Mouse (Mus musculus): ENCODE results near the gene Ctns. TPM values are rescaled to one million over a fixed set of nuclear protein-coding genes. Genes with fewer than 3 reads are reported as not detected.

Gene Ctns
- polyA plus RNA-seq (2015; fragmentation: Illumina TruSeq; extraction: RNeasy Lipid Tissue Mini Kit (QIAGEN cat#74804); ENCODE audit: low read depth, low replicate concordance): 14.1 TPM

GRCm38 (mm10) chr11:73198603-73199229 is at the start of gene Ctns:
Gene Ctns (minus strand): TSS chr11:73199042.

DNA sequence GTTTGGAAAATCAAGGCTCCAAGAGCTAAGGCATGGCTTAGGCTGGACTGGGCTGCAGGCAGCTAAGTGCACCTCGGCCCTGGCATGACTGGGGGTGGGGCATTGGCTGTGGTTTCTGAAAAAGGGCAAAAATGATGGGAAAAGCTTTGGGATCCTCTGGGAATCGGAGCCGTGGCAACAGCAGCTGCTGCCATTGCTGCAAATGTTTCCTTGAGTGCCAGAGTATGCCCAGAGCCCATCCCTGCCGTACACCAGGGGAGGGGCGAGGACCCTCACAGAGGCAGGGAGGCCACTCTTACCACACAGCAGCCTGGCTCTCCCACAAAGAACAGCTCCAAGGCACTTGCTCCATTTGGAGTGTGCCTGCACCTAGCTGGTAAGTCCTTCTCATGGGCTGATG is 35.1 kb upstream of the Ctns start, which contains the start of gene Trpv1:
Gene Trpv1, plus strand, starts transcription at position 301 of the 400 bp plus-strand sequence.

GRCm38 (mm10) chr11:73199230-73199712 is 429 bp upstream of the Ctns start, which contains the start of gene Shpk:
Gene Shpk (plus strand): TSS chr11:73199460.

DNA sequence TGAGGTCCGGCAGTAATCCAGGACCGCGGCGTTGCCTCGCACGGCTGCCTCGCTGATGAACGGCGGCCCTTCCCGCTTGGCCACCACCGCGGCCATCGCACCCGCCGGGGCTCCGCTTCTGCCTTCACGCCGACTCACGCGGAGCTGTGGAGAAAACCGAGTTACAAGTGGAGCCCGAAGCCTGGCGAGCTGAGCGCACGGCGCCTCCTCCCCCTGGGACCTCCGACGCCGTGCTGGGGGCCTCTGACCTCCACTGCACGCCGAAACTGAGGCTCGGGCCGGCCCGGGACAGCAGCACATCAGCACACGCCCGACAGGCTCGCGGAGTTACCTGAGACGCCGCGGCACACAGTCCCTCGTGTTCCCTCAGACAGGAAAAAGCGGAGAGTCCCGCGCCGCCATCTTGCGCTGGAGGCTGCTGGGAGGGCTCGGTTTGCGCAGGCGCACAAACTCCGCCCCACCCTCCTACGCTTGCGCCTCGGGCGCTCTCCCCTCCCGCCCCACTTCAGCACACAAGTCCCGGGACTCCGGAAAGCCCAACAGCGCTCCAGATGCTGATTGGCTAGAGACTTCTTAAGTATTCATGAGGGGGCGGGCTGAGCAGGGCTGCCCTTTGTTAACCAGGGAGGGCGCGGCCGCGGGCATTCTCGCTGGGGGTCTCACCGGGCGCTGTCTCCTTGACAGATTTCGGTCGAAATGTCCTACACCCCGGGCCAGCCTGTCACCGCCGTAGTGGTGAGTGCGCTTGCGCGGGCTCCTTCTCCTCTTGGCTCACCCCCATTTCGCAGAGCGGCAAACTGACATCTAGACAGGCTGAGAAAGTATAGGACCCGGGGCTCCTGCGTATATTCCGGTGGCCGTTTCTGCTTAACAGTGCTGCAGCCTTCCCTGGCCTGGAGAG is 22.0 kb downstream of the Ctns start, which contains the start of the genes Emc6 and Tax1bp3:
Gene Emc6, minus strand, starts transcription at position 430 of the 901 bp plus-strand sequence.
Gene Tax1bp3, plus strand, starts transcription at position 476 of the 901 bp plus-strand sequence.

DNA sequence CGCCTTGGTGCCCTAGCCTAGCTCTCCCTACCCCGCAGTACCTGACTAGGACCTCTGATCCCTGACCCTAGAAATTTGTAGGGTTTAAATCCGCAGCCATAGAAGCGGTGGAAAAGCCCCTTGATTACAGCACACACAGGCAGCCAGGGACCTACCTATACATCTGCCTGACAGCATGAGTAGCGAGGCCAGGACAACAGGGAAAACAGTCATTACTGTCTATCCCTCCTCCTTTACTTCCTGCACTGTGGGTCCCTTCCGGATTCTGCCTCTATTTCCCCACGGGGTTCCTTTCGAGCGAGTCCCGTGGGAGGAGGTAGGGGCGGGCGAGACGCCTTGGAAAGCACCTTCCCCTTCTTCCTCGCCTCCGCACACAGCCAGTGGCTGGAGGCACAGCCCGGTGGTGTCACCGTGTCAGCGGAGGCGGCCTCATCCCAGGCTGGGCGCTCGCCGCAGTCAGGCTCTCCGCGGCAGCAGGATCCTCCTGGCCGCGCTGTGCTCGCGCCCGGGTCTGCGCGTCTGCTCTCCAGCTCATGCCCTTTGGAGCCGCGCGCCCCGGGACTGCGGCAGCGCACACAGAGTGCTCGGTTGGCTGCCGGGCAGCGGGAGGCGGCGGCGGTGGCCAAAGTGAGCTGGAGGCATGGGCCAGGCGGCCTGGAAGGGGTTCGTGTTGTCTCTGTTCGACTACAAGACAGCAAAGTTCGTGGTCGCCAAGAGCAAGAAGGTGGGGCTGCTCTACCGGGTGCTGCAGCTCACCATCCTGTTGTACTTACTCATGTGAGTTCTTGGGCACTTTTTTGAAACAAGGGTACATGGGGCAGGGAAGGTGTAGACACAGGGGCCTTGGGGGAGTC is 38.7 kb downstream of the Ctns start, which contains the start of gene P2rx5:
Gene P2rx5, plus strand, starts transcription at position 465 of the 854 bp plus-strand sequence.

GRCm38 (mm10) chr11:73137591-73138501 is 61.0 kb downstream of the Ctns start, which contains the start of gene Haspin:
Gene Haspin (minus strand): TSS chr11:73138294.

Other genes with a start within 250 kb of the Ctns start
- gene Atp2a3, start 237.9 kb downstream of the Ctns start, polyA plus RNA-seq (2015; fragmentation: Illumina TruSeq; extraction: RNeasy Lipid Tissue Mini Kit (QIAGEN cat#74804); ENCODE audit: low read depth, low replicate concordance): 6.2 TPM
- 0.18 TPM for gene P2rx1, start 199.9 kb downstream of the Ctns start, polyA plus RNA-seq (2015; fragmentation: Illumina TruSeq; extraction: RNeasy Lipid Tissue Mini Kit (QIAGEN cat#74804); ENCODE audit: low read depth, low replicate concordance)
- 90.5 TPM for gene Camkk1, start 180.0 kb downstream of the Ctns start, polyA plus RNA-seq (2015; fragmentation: Illumina TruSeq; extraction: RNeasy Lipid Tissue Mini Kit (QIAGEN cat#74804); ENCODE audit: low read depth, low replicate concordance)
- 4.7 TPM for gene Ncbp3, start 151.3 kb downstream of the Ctns start, polyA plus RNA-seq (2015; fragmentation: Illumina TruSeq; extraction: RNeasy Lipid Tissue Mini Kit (QIAGEN cat#74804); ENCODE audit: low read depth, low replicate concordance)
- 0.22 TPM for gene Itgae, start 108.5 kb downstream of the Ctns start, polyA plus RNA-seq (2015; fragmentation: Illumina TruSeq; extraction: RNeasy Lipid Tissue Mini Kit (QIAGEN cat#74804); ENCODE audit: low read depth, low replicate concordance)
- 0.15 TPM for gene Haspin, start 60.7 kb downstream of the Ctns start, polyA plus RNA-seq (2015; fragmentation: Illumina TruSeq; extraction: RNeasy Lipid Tissue Mini Kit (QIAGEN cat#74804); ENCODE audit: low read depth, low replicate concordance)
- gene P2rx5, start 38.6 kb downstream of the Ctns start, polyA plus RNA-seq (2015; fragmentation: Illumina TruSeq; extraction: RNeasy Lipid Tissue Mini Kit (QIAGEN cat#74804); ENCODE audit: low read depth, low replicate concordance): 1.4 TPM
- gene Emc6, start 22.0 kb downstream of the Ctns start, polyA plus RNA-seq (2015; fragmentation: Illumina TruSeq; extraction: RNeasy Lipid Tissue Mini Kit (QIAGEN cat#74804); ENCODE audit: low read depth, low replicate concordance): 66.8 TPM
- 17.3 TPM for gene Tax1bp3, start 22.0 kb downstream of the Ctns start, polyA plus RNA-seq (2015; fragmentation: Illumina TruSeq; extraction: RNeasy Lipid Tissue Mini Kit (QIAGEN cat#74804); ENCODE audit: low read depth, low replicate concordance)
- 3.3 TPM for gene Shpk, start 418 bp upstream of the Ctns start, polyA plus RNA-seq (2015; fragmentation: Illumina TruSeq; extraction: RNeasy Lipid Tissue Mini Kit (QIAGEN cat#74804); ENCODE audit: low read depth, low replicate concordance)
- gene Trpv1, start 35.2 kb upstream of the Ctns start, polyA plus RNA-seq (2015; fragmentation: Illumina TruSeq; extraction: RNeasy Lipid Tissue Mini Kit (QIAGEN cat#74804); ENCODE audit: low read depth, low replicate concordance): 0.21 TPM
- gene Trpv3, start 68.3 kb upstream of the Ctns start, polyA plus RNA-seq (2015; fragmentation: Illumina TruSeq; extraction: RNeasy Lipid Tissue Mini Kit (QIAGEN cat#74804); ENCODE audit: low read depth, low replicate concordance): 0.49 TPM
- 53.5 TPM for gene Aspa, start 130.6 kb upstream of the Ctns start, polyA plus RNA-seq (2015; fragmentation: Illumina TruSeq; extraction: RNeasy Lipid Tissue Mini Kit (QIAGEN cat#74804); ENCODE audit: low read depth, low replicate concordance)
- gene Gm49340, start 130.7 kb upstream of the Ctns start, polyA plus RNA-seq (2015; fragmentation: Illumina TruSeq; extraction: RNeasy Lipid Tissue Mini Kit (QIAGEN cat#74804); ENCODE audit: low read depth, low replicate concordance): not detected
- not detected for gene Spata22, start 130.7 kb upstream of the Ctns start, polyA plus RNA-seq (2015; fragmentation: Illumina TruSeq; extraction: RNeasy Lipid Tissue Mini Kit (QIAGEN cat#74804); ENCODE audit: low read depth, low replicate concordance)
- gene Olfr20, start 151.7 kb upstream of the Ctns start, polyA plus RNA-seq (2015; fragmentation: Illumina TruSeq; extraction: RNeasy Lipid Tissue Mini Kit (QIAGEN cat#74804); ENCODE audit: low read depth, low replicate concordance): not detected
- gene Olfr376, start 172.2 kb upstream of the Ctns start, polyA plus RNA-seq (2015; fragmentation: Illumina TruSeq; extraction: RNeasy Lipid Tissue Mini Kit (QIAGEN cat#74804); ENCODE audit: low read depth, low replicate concordance): not detected
- gene Olfr1, start 200.6 kb upstream of the Ctns start, polyA plus RNA-seq (2015; fragmentation: Illumina TruSeq; extraction: RNeasy Lipid Tissue Mini Kit (QIAGEN cat#74804); ENCODE audit: low read depth, low replicate concordance): not detected
- gene Olfr378, start 229.4 kb upstream of the Ctns start, polyA plus RNA-seq (2015; fragmentation: Illumina TruSeq; extraction: RNeasy Lipid Tissue Mini Kit (QIAGEN cat#74804); ENCODE audit: low read depth, low replicate concordance): not detected

Measured in brain, adult 10 weeks (tissue).